ENCODE assay signal across 10 mouse cellular contexts in the genomic region with DNA sequence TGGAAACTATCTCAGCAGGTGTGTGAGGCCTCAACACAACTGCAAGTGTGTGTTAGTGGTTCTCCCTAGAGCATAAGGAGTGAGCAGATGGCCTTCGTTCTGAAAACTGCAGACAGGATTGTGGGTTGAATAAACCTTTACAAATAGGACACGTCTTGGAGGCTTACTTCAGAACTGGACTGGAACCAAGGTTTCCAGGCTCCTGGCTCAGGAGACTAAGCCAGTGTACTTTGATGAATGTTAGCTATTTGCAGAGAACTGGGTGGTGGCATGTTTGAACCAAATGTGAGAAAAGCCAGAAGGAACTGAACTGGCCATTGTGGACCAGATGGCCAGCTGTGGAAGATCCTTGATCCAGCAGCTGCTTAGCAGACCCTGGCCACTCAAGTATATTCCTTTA. TPM values are rescaled to one million over a fixed set of nuclear protein-coding genes. Genes with fewer than 3 reads are reported as not detected.
DNase-seq lines count a peak whose midpoint lies in the region; ATAC-seq and TF ChIP-seq lines count a peak whose summit lies in the region.
"Had no signal": no experiment of that assay in that cellular context is flagged by ENCODE, and none has a peak within 500 bp of the region (broad histone marks: within the 10 kb centered on the region; RNA-seq: fewer than 3 reads in every experiment).

No protein-coding gene starts in this region.

- peak; percentile 52 for DNase-seq in cerebellum, adult 11-12 months
- no peak for DNase-seq in cerebellum, postnatal 4 days (ENCODE audit: low spot score in 2 of 2)
- DNase-seq in layer of hippocampus, adult 11-12 months (ENCODE audit: low spot score), result peak; percentile 66
- DNase-seq in layer of hippocampus, postnatal 25 days (ENCODE audit: extremely low spot score in 1 of 2, low spot score in 1 of 2), result no peak
- no peak for DNase-seq in stomach, postnatal 0 days (ENCODE audit: low spot score)
- DNase-seq: kidney, adult 11 months had no signal

- H3K4me2 ChIP-seq in stomach, embryonic 14.5 days (replicated peaks; ENCODE audit: low read depth, low read length), result no peak overlapping the region
- no peak overlapping the region for H3K4me2 ChIP-seq in stomach, postnatal 0 days (replicated peaks; ENCODE audit: low read depth)
- no peak overlapping the region for H3K4me2 ChIP-seq in stomach, embryonic 16.5 days (ENCODE audit: low read depth, low read length)
- H3K4me2 ChIP-seq: liver, embryonic 12.5 days had no signal

- peak overlapping the region; percentile 80 for H3K27ac ChIP-seq in stomach, embryonic 14.5 days (ENCODE audit: low read length)
- H3K27ac ChIP-seq in stomach, postnatal 0 days (replicated peaks), result no peak overlapping the region
- H3K27ac ChIP-seq in stomach, embryonic 16.5 days (ENCODE audit: low read length), result peak overlapping the region; percentile 60; the same call in 1 of the 2 replicates
- H3K27ac ChIP-seq: liver, embryonic 12.5 days had no signal

- TF ChIP-seq EP300 in stomach, postnatal 0 days (optimal IDR thresholded peaks at IDR 0.05), result no peak

- no peak overlapping the region for H3K4me3 ChIP-seq in stomach, embryonic 14.5 days (ENCODE audit: low read depth, low read length)
- H3K4me3 ChIP-seq in stomach, postnatal 0 days (ENCODE audit: low read depth, low read length), result no peak overlapping the region
- H3K4me3 ChIP-seq in stomach, embryonic 16.5 days (replicated peaks; ENCODE audit: low read length), result no peak overlapping the region
- H3K4me3 ChIP-seq: liver, embryonic 12.5 days had no signal

- no peak for TF ChIP-seq CTCF in stomach, postnatal 0 days (IDR thresholded peaks at IDR 0.05; ENCODE audit: low read depth)

- 33% methylated on average over 2 of the region's 2 CpGs for WGBS in stomach, embryonic 14.5 days
- WGBS in stomach, postnatal 0 days, result 37% methylated on average over 2 of the region's 2 CpGs
- 44% methylated on average over 2 of the region's 2 CpGs for WGBS in stomach, embryonic 16.5 days

- H3K4me1 ChIP-seq in stomach, embryonic 14.5 days (ENCODE audit: control insufficient read depth, insufficient read depth, low read length), result 0 out of 2 replicates have a peak, but pooled peaks cover 6% of the 10 kb centered on the region
- no peaks in the 10 kb centered on the region for H3K4me1 ChIP-seq in stomach, postnatal 0 days (replicated peaks; ENCODE audit: control insufficient read depth, insufficient read depth)
- H3K4me1 ChIP-seq in stomach, embryonic 16.5 days (ENCODE audit: control insufficient read depth, insufficient read depth, low read length), result peaks cover 5% of the 10 kb centered on the region

- peaks cover 17% of the 10 kb centered on the region; the same call in 1 of the 2 replicates for H3K36me3 ChIP-seq in stomach, embryonic 14.5 days (ENCODE audit: control insufficient read depth, insufficient read depth, low read length)
- peaks cover 5% of the 10 kb centered on the region for H3K36me3 ChIP-seq in stomach, postnatal 0 days (ENCODE audit: control insufficient read depth, insufficient read depth, low read length)
- H3K36me3 ChIP-seq in stomach, embryonic 16.5 days (ENCODE audit: control insufficient read depth, insufficient read depth, low read length), result peaks cover 8% of the 10 kb centered on the region; the same call in 1 of the 2 replicates

- peak; percentile 65; the same call in 1 of the 2 replicates for ATAC-seq in stomach, embryonic 14.5 days (ENCODE audit: insufficient number of reproducible peaks, insufficient read depth, low FRiP score, low read depth)
- ATAC-seq in stomach, postnatal 0 days (ENCODE audit: low FRiP score, low TSS enrichment), result no peak
- peak; percentile 59; the same call in 1 of the 2 replicates for ATAC-seq in stomach, embryonic 16.5 days (ENCODE audit: insufficient read depth, low FRiP score)
- ATAC-seq in megakaryocyte progenitor cell, adult 5-6 weeks (replicated peaks; ENCODE audit: poor library complexity), result no peak
- ATAC-seq: liver, embryonic 12.5 days had no signal

- H3K27me3 ChIP-seq in stomach, embryonic 14.5 days (ENCODE audit: control insufficient read depth, insufficient read depth, low read length), result no peaks in the 10 kb centered on the region
- H3K27me3 ChIP-seq in stomach, postnatal 0 days (ENCODE audit: control insufficient read depth, insufficient read depth, low read length), result no peaks in the 10 kb centered on the region
- H3K27me3 ChIP-seq in stomach, embryonic 16.5 days (ENCODE audit: control insufficient read depth, insufficient read depth, low read length), result no peaks in the 10 kb centered on the region
- H3K27me3 ChIP-seq: liver, embryonic 12.5 days had no signal

- H3K9me3 ChIP-seq in stomach, embryonic 14.5 days (ENCODE audit: control insufficient read depth, low read depth, low read length), result no peaks in the 10 kb centered on the region
- H3K9me3 ChIP-seq in stomach, postnatal 0 days (ENCODE audit: control insufficient read depth, low read length), result no peaks in the 10 kb centered on the region
- H3K9me3 ChIP-seq in stomach, embryonic 16.5 days (replicated peaks; ENCODE audit: control insufficient read depth, low read length), result no peaks in the 10 kb centered on the region
- H3K9me3 ChIP-seq: liver, embryonic 12.5 days had no signal

- H3K9ac ChIP-seq in stomach, embryonic 14.5 days (replicated peaks; ENCODE audit: low read depth, low read length), result no peak overlapping the region
- no peak overlapping the region for H3K9ac ChIP-seq in stomach, postnatal 0 days (ENCODE audit: low read length)
- H3K9ac ChIP-seq in stomach, embryonic 16.5 days (ENCODE audit: low read length), result no peak overlapping the region
- H3K9ac ChIP-seq: liver, embryonic 12.5 days had no signal

RNA-seq across cellular contexts. Expression of gene 1700003F12Rik, which starts 8.6 kb away (rescaled TPM):
- under 1 TPM; 0.81 to 0.94 TPM for total RNA-seq in layer of hippocampus, postnatal 25 days (2021)
- 0.77 and 0.91 TPM in 2 replicates for polyA plus RNA-seq in stomach, embryonic 14.5 days (2014; fragmentation: Nextera tagmentation; extraction: Ambion mirVana)
- polyA plus RNA-seq in stomach, postnatal 0 days (2015; fragmentation: Nextera tagmentation; extraction: Ambion mirVana), result 0.87 and 0.89 TPM in 2 replicates
- 0.59 and 1.6 TPM in 2 replicates for polyA plus RNA-seq in stomach, embryonic 16.5 days (2015; fragmentation: Nextera tagmentation; extraction: Ambion mirVana)
- total RNA-seq in megakaryocyte progenitor cell, adult 5-6 weeks (2015), result not detected in 2 replicates
- total RNA-seq in megakaryocyte progenitor cell, adult 5-6 weeks (2017), result not detected in 2 replicates

RNA-seq across cellular contexts. Expression of gene Actl10, which starts 13.3 kb away (rescaled TPM):
- total RNA-seq in layer of hippocampus, postnatal 25 days (2021), result not detected
- polyA plus RNA-seq in stomach, embryonic 14.5 days (2014; fragmentation: Nextera tagmentation; extraction: Ambion mirVana), result 0.17 TPM in 1 of 2 replicates, not detected in the other
- not detected in 2 replicates for polyA plus RNA-seq in stomach, postnatal 0 days (2015; fragmentation: Nextera tagmentation; extraction: Ambion mirVana)
- polyA plus RNA-seq in stomach, embryonic 16.5 days (2015; fragmentation: Nextera tagmentation; extraction: Ambion mirVana), result 0.14 TPM in 1 of 2 replicates, not detected in the other
- not detected in 2 replicates for total RNA-seq in megakaryocyte progenitor cell, adult 5-6 weeks (2015)
- total RNA-seq in megakaryocyte progenitor cell, adult 5-6 weeks (2017), result 0.27 TPM in 1 of 2 replicates, not detected in the other

RNA-seq across cellular contexts. Expression of gene Necab3, which starts 20.4 kb away (rescaled TPM):
- 10 to 100 TPM; 27.4 to 29.8 TPM for total RNA-seq in layer of hippocampus, postnatal 25 days (2021)
- polyA plus RNA-seq in stomach, embryonic 14.5 days (2014; fragmentation: Nextera tagmentation; extraction: Ambion mirVana), result 3.2 and 4.1 TPM in 2 replicates
- polyA plus RNA-seq in stomach, postnatal 0 days (2015; fragmentation: Nextera tagmentation; extraction: Ambion mirVana), result 0.50 and 0.70 TPM in 2 replicates
- 1.4 and 1.7 TPM in 2 replicates for polyA plus RNA-seq in stomach, embryonic 16.5 days (2015; fragmentation: Nextera tagmentation; extraction: Ambion mirVana)
- 1.4 and 3.9 TPM in 2 replicates for total RNA-seq in megakaryocyte progenitor cell, adult 5-6 weeks (2015)
- total RNA-seq in megakaryocyte progenitor cell, adult 5-6 weeks (2017), result 1.3 and 1.7 TPM in 2 replicates

RNA-seq across cellular contexts. Expression of gene E2f1, which starts 31.4 kb away (rescaled TPM):
- 1 to 10 TPM; 5.8 to 5.9 TPM for total RNA-seq in layer of hippocampus, postnatal 25 days (2021)
- 7.4 and 9.8 TPM in 2 replicates for polyA plus RNA-seq in stomach, embryonic 14.5 days (2014; fragmentation: Nextera tagmentation; extraction: Ambion mirVana)
- 5.7 and 6.1 TPM in 2 replicates for polyA plus RNA-seq in stomach, postnatal 0 days (2015; fragmentation: Nextera tagmentation; extraction: Ambion mirVana)
- 8.1 and 9.3 TPM in 2 replicates for polyA plus RNA-seq in stomach, embryonic 16.5 days (2015; fragmentation: Nextera tagmentation; extraction: Ambion mirVana)
- 21.2 and 23.7 TPM in 2 replicates for total RNA-seq in megakaryocyte progenitor cell, adult 5-6 weeks (2015)
- total RNA-seq in megakaryocyte progenitor cell, adult 5-6 weeks (2017), result 14.1 and 14.2 TPM in 2 replicates

Comparison
In these comparisons a context has a peak if more than half of its experiments do, and no peak if none do; other contexts are left out.
1. DNase-seq: peak in cerebellum, adult 11-12 months (single experiment) and layer of hippocampus, adult 11-12 months (single experiment); none in cerebellum, postnatal 4 days (0 of 2), layer of hippocampus, postnatal 25 days (0 of 2) and stomach, postnatal 0 days (single experiment).
2. ATAC-seq: peak in stomach, embryonic 14.5 days (single experiment) and stomach, embryonic 16.5 days (single experiment); none in stomach, postnatal 0 days (single experiment) and megakaryocyte progenitor cell, adult 5-6 weeks (single experiment).